Mouse (Mus musculus) adrenal gland, postnatal 25 days (tissue): ENCODE measurements at regions not wholly inside any gene's neighbourhood (a gene's known extent, or its start where the extent isn't known, plus 50 kb on each side); places are given as distances from the start of the nearest gene placed in this dataset.

Source experiments
- DNase-seq: peaks from one replicate; pipeline ENCODE4 v3.0.0; 2021; ENCODE audit warnings: mixed read lengths

- DNase-seq: no peak
Observed at GRCm38 (mm10) chr14:68973636-68974101, 320.4 kb downstream of the Synb start.

GRCm38 (mm10) chr14:68966758-68967157 is 327.3 kb downstream of the Synb start:
- peak; percentile 67 for DNase-seq

GRCm38 (mm10) chr14:68954577-68955460 is 339.3 kb downstream of the Synb start:
- no peak for DNase-seq

GRCm38 (mm10) chr14:68945906-68946305 is 348.2 kb downstream of the Synb start:
- DNase-seq: no peak

GRCm38 (mm10) chr14:68945434-68945833 is 348.7 kb downstream of the Synb start:
- DNase-seq: no peak

GRCm38 (mm10) chr14:68941759-68942158 is 352.3 kb downstream of the Synb start:
- no peak for DNase-seq

- DNase-seq: no peak
Observed at GRCm38 (mm10) chr14:68941132-68941690, 352.9 kb downstream of the Synb start.

- no peak for DNase-seq
Observed at GRCm38 (mm10) chr14:68935303-68935662, 358.8 kb downstream of the Synb start.

GRCm38 (mm10) chr14:68934611-68935302 is 359.3 kb downstream of the Synb start:
- no peak for DNase-seq

GRCm38 (mm10) chr14:68927814-68928213 is 366.3 kb downstream of the Synb start:
- no peak for DNase-seq

GRCm38 (mm10) chr14:68923054-68923453 is 371.0 kb downstream of the Synb start:
- peak; percentile 6 for DNase-seq

GRCm38 (mm10) chr14:68922035-68922434 is 372.1 kb downstream of the Synb start:
- no peak for DNase-seq

- DNase-seq: no peak
Observed at GRCm38 (mm10) chr14:68918526-68919045, 375.5 kb downstream of the Synb start.

GRCm38 (mm10) chr14:68899921-68900320 is 394.2 kb downstream of the Synb start:
- no peak for DNase-seq

- DNase-seq: no peak
Observed at GRCm38 (mm10) chr14:68877171-68877570, 416.9 kb downstream of the Synb start.

GRCm38 (mm10) chr14:68861071-68861470 is 433.0 kb downstream of the Synb start:
- DNase-seq: no peak

- DNase-seq: no peak
Observed at GRCm38 (mm10) chr14:68857948-68858347, 436.2 kb downstream of the Synb start.

- no peak for DNase-seq
Observed at GRCm38 (mm10) chr14:68848506-68848905, 445.6 kb downstream of the Synb start.

GRCm38 (mm10) chr14:68847609-68848008 is 446.5 kb downstream of the Synb start:
- DNase-seq: no peak

GRCm38 (mm10) chr14:68820241-68820640 is 473.9 kb downstream of the Synb start:
- no peak for DNase-seq

GRCm38 (mm10) chr14:68808976-68809375 is 485.1 kb downstream of the Synb start:
- DNase-seq: no peak

- no peak for DNase-seq
Observed at GRCm38 (mm10) chr14:68807918-68808317, 486.2 kb downstream of the Synb start.

GRCm38 (mm10) chr14:68806646-68807045 is 487.5 kb downstream of the Synb start:
- DNase-seq: no peak
